Mouse (Mus musculus): ENCODE data around the gene Npffr2.

DNA sequence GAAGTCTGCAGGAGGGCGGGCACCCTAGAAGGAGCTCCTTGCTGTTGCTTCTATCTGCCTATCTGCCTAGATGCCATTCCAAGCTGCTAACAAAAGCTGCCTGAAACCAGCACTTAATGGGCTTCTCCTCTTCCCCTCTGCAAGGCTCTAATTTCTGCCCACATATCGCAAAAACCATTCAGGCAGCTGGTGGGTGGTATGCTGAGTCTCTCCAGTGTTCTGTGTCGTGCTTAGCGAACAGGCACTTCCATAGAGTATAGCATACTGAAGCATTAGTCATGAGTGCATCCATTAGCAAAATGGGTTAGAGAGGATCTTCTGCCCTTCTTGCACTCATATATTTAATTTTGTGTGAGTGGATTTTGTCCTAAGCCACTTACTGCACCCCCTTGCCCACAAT is 8.6 kb upstream of the Npffr2 start:
- no peak for TF ChIP-seq POLR2A (IDR thresholded peaks at IDR 0.05; ENCODE audit: control insufficient read depth, extremely low read depth, insufficient read depth, low read length, poor library complexity)
- TF ChIP-seq CTCF (IDR thresholded peaks at IDR 0.05; ENCODE audit: borderline replicate concordance, control insufficient read depth, extremely low read depth, insufficient read depth, low read length, poor library complexity) = no peak
